9 mouse cellular contexts compared by ENCODE assay signal in the genomic region with DNA sequence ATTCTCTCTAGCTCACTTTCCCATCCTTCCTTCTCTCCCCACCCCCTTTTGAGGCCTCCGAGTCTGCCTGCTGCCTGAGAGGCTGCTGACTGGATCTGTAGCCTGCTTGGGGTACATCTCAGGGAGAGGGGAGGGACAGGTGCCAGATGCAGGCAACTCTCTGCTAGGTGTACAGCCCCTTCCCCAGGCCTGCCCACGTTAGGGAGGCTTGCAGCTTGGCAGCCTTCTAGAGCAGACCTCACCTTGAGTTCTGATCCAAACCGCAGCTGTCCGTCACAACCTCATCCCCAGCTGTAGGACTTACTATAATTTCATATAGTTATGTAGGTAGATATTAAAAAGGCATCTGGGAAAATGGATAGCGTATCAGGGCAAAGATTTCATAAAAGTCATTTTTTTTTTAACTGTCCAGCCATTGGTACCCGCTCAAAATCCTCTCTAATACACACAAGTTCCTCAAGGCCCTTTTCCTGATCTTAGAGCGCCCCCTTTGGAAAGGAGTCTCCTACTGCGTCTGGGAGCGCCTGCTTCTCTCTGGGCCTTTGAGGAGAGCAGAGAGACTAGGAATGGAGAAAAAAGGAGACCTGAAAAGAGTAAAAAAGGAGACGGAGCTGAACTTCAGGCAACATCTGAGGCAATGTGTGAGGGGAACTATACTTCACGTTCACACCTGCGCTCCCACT.
DNase-seq lines count a peak whose midpoint lies in the region; TF ChIP-seq lines count a peak whose summit lies in the region.
"Had no signal": no experiment of that assay in that cellular context is flagged by ENCODE, and none has a peak within 500 bp of the region (broad histone marks: within the 10 kb centered on the region; RNA-seq: fewer than 3 reads in every experiment).

No protein-coding gene starts in this region.

- peak; percentile 40; the same call in 1 of the 2 replicates for TF ChIP-seq CTCF in lung, adult 2 months (IDR thresholded peaks at IDR 0.05; ENCODE audit: insufficient read depth, low read length)

- H3K4me1 ChIP-seq in lung, adult 2 months (ENCODE audit: control insufficient read depth, insufficient read depth, low read length): no peaks in the 10 kb centered on the region
- H3K4me1 ChIP-seq: heart, embryonic 13.5 days; neural tube, embryonic 12.5 days had no signal

- no peak overlapping the region for H3K4me3 ChIP-seq in lung, adult 2 months (replicated peaks; ENCODE audit: extremely low read depth, low read depth, low read length)
- H3K4me3 ChIP-seq: heart, embryonic 13.5 days; neural tube, embryonic 12.5 days had no signal

- TF ChIP-seq POLR2A in lung, adult 2 months (IDR thresholded peaks at IDR 0.05; ENCODE audit: borderline replicate concordance, extremely low read depth, low read depth, low read length): no peak

- peak; percentile 22 for DNase-seq in ovary, postnatal 36 days (ENCODE audit: low spot score)
- DNase-seq in ovary, adult 18-20 months (ENCODE audit: low spot score): no peak
- DNase-seq in adrenal gland, postnatal 25 days: peak; percentile 36
- peak; percentile 72 for DNase-seq in embryo, embryonic 9.5 days (ENCODE audit: extremely low spot score)
- DNase-seq in hindlimb bud, embryonic 11.5 days (ENCODE audit: extremely low spot score, low read depth, low spot score): peak; percentile 31
- DNase-seq in lung, adult 2 months: no peak
- peak; percentile 71 for DNase-seq in right cerebral cortex, postnatal 4 days

- 41% methylated on average over 12 of the region's 12 CpGs for WGBS in lung, adult 2 months

Comparison
In these comparisons a context has a peak if more than half of its experiments do, and no peak if none do; other contexts are left out.
1. DNase-seq: peak in ovary, postnatal 36 days (single experiment), adrenal gland, postnatal 25 days (single experiment), embryo, embryonic 9.5 days (single experiment), hindlimb bud, embryonic 11.5 days (single experiment) and right cerebral cortex, postnatal 4 days (single experiment); none in ovary, adult 18-20 months (single experiment) and lung, adult 2 months (single experiment).